Mouse (Mus musculus) bone marrow, adult 2 months (tissue): ENCODE data around the gene Mapkbp1. TPM values are rescaled to one million over a fixed set of nuclear protein-coding genes. Genes with fewer than 3 reads are reported as not detected.
A peak's percentile ranks its signal among the peaks of the same experiment; 100 is the strongest.

ENCODE experiments used
- H3K27ac ChIP-seq: fragments of 200-500 bp; 2 replicates; pipeline ENCODE4 v1.5.1; 2012; ENCODE audit warnings: low read depth, mild to moderate bottlenecking, control low read depth, inconsistent platforms, low read length; ENCODE audit not compliant: control insufficient read depth, poor library complexity, insufficient read depth
- H3K4me1 ChIP-seq: fragments of 200-500 bp; 2 replicates; pipeline ENCODE4 v1.6.1; 2011; ENCODE audit warnings: low read length; ENCODE audit not compliant: control insufficient read depth, insufficient read depth
- H3K4me3 ChIP-seq: fragments of 200-500 bp; replicated peaks from 2 replicates; pipeline ENCODE3; 2011; ENCODE audit warnings: mild to moderate bottlenecking, low read depth, low read length, control low read depth; ENCODE audit not compliant: control insufficient read depth
- CTCF ChIP-seq: fragments of 200-500 bp; IDR thresholded peaks from 2 replicates; pipeline ENCODE4 v1.5.1; 2011; ENCODE audit warnings: low read length, control low read depth; ENCODE audit not compliant: control insufficient read depth, insufficient read depth
- POLR2A ChIP-seq: fragments of 200-500 bp; IDR thresholded peaks from 2 replicates; pipeline ENCODE4 v1.6.1; 2011; ENCODE audit warnings: low read depth, mild to moderate bottlenecking, control low read depth, low read length, borderline replicate concordance; ENCODE audit not compliant: control insufficient read depth
- WGBS: fragments of 180-500 bp; shearing (Covaris S2); methylation state at CpG from one replicate; pipeline ENCODE4 v1.1.7; 2018; 5-methylcytosine and 5-hydroxymethylcytosine counted together
- polyA plus RNA-seq: library from polyadenylated mRNA; stranded (reverse); fragments of >200 nt; gene quantifications from 2 replicates; pipeline ENCODE4 v1.2.4, GENCODE M21; 2011; ENCODE audit warnings: low replicate concordance; ENCODE audit not compliant: missing spikeins, insufficient read depth, insufficient read length

Mapkbp1 gene
- polyA plus RNA-seq, 1 experiment = 6.6 TPM

GRCm38 (mm10) chr2:120033726-120034125 is 61.2 kb downstream of the Mapkbp1 start:
- Histone ChIP-seq H3K4me3 (no peak overlapping the region), H3K27ac (no peak overlapping the region), H3K4me1 (no peaks in the 10 kb centered on the region; the same call in 1 of the 2 replicates)
- no peak for TF ChIP-seq POLR2A
- no peak for TF ChIP-seq CTCF
- 82% methylated on average over 5 of the region's 5 CpGs for WGBS

DNA sequence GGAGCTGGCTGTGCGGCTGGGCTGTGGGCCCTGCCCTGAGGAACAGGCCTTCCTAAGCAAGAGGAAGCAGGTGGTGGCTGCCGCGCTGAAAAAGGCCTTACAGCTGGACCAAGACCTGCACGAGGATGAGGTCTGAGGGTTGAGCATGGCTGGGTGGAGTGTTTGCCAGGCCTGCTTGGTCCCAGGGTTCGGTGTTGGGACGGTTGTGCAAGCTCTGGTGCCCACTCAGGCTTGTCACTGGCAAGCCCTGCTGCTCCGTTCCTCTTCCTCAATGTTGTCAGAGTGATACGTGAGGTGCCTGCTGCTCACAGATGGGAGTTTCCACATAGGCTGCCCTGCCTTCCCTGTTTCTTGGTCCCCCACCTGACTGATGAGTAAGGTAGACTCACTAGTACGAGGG is 65.2 kb downstream of the Mapkbp1 start:
- Histone ChIP-seq H3K4me3 (no peak overlapping the region), H3K27ac (no peak overlapping the region), H3K4me1 (no peaks in the 10 kb centered on the region; the same call in 1 of the 2 replicates)
- no peak for TF ChIP-seq POLR2A
- TF ChIP-seq CTCF = no peak
- 24% methylated on average over 9 of the region's 9 CpGs for WGBS

DNA sequence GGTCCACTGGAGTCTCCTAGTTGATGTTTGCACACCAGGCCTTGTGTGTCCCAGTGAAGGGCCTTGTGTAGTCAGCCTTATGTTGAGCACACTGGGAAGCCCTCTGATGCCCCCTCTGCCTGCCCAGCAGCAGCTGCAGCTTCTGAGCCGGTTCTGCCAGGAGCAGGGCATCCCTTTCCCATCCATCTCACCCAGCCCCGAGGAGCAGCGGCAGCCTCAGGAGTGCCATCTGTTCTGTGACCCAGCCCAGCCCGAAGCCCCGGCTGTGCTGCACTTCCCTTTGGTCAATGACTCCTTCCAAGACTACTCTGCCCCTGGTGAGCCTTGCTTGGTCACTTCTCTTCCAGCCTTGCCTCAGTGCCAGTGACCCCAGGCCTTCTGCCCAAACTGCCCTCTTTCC is 68.5 kb downstream of the Mapkbp1 start:
- Histone ChIP-seq H3K4me3 (no peak overlapping the region), H3K4me1 (no peaks in the 10 kb centered on the region; the same call in 1 of the 2 replicates)
- TF ChIP-seq POLR2A (no peak), CTCF (no peak)

GRCm38 (mm10) chr2:120044101-120044603 is 71.7 kb downstream of the Mapkbp1 start:
- 73% methylated on average over 4 of the region's 4 CpGs for WGBS

More for the DNA sequence above, 68.5 kb downstream of the Mapkbp1 start:
- 89% methylated on average over 5 of the region's 5 CpGs for WGBS
- no peak overlapping the region for H3K27ac ChIP-seq

DNA sequence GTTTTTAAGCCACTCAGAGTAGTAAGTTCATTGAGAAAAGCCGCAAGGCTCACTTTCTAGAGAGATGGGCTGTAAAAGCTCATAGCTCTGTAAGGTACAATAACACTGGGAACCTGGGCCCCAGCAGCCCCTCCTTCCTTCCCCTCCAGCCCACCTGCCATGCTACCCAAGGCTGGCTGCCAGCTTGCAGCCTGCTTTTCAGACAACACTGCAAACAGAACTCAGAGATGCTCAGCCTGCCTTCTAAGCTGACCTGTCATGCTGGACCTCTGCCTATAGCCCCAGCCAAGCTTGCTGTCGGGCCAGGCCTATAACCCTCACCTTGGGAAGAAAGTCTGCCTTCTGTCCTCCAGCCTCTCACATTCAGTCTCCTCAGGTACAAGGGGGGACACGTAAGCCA is 72.2 kb downstream of the Mapkbp1 start:
- Histone ChIP-seq H3K4me3 (no peak overlapping the region), H3K27ac (no peak overlapping the region), H3K4me1 (no peaks in the 10 kb centered on the region)
- WGBS = 75% methylated on average over 3 of the region's 3 CpGs
- no peak for TF ChIP-seq CTCF
- TF ChIP-seq POLR2A = no peak

More at GRCm38 (mm10) chr2:120044101-120044603, 71.7 kb downstream of the Mapkbp1 start:
- Histone ChIP-seq H3K27ac (no peak overlapping the region), H3K4me3 (no peak overlapping the region), H3K4me1 (no peaks in the 10 kb centered on the region)
- no peak for TF ChIP-seq POLR2A
- TF ChIP-seq CTCF = no peak

- no peak for TF ChIP-seq CTCF
- TF ChIP-seq POLR2A = no peak
- Histone ChIP-seq H3K4me1 (no peaks in the 10 kb centered on the region), H3K4me3 (no peak overlapping the region), H3K27ac (no peak overlapping the region)
- 77% methylated on average over 14 of the region's 14 CpGs for WGBS
Measured at GRCm38 (mm10) chr2:120046486-120047310, 74.2 kb downstream of the Mapkbp1 start.

DNA sequence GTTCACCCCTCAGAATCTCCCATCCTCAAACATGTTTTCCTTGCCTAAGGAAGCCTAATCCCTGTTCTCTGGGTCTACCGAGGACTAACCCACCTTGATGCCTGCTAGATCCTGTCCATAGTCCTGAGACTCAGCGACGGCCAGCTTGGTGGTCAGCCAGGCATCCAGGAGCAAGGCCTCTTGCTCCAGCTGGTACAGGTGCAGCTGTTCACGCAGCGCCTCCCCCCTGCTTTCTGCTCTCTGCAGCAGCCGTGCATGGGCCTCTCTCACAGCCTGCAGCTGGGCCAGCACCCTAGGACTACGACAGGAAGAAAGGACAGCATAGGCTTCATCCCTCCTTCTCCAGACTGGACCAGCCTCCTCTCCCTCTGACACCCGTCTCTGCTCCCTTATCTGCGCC is 75.7 kb downstream of the Mapkbp1 start:
- no peak overlapping the region for H3K27ac ChIP-seq
- TF ChIP-seq CTCF = no peak
- no peak for TF ChIP-seq POLR2A
- H3K4me1 ChIP-seq = no peaks in the 10 kb centered on the region
- no peak overlapping the region for H3K4me3 ChIP-seq
- 84% methylated on average over 9 of the region's 9 CpGs for WGBS

DNA sequence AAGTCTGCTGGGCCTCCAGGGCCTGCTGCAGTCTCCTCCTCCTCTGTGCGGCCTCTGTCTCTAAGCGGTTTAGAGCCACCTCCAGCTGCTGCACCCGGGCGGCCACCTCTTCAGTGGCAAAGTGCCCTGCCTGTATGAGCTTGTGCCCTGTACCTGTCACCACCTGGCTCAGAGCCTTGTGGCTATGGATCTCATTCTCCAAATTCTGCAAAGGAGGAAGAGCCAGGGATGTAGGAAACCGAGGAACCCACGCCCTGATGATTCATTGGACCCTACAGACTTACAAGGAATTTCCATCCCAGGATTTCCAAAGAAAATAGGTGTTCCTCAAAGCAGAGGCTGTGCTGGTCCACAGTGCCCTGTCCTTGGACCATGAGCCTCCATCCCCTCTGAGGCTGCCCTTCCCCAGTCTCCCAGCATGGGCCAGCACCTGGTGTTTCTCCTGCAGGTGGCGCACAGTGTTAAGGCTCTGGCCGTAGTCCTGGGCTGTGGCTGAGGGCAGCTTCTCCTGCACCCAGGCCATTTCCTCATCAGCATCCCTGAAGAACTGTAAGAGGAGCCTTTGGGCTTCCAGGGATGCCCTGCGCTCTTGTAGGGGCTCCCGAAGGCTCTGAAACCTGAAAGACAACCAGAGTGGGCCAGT is 77.3 kb downstream of the Mapkbp1 start:
- Histone ChIP-seq H3K27ac (no peak overlapping the region), H3K4me1 (no peaks in the 10 kb centered on the region), H3K4me3 (no peak overlapping the region)
- TF ChIP-seq POLR2A (no peak), CTCF (peak; percentile 60)
- 69% methylated on average over 10 of the region's 10 CpGs for WGBS
